Mouse (Mus musculus): ENCODE measurements around the gene Nudt5. TPM values are rescaled to one million over a fixed set of nuclear protein-coding genes. Genes with fewer than 3 reads are reported as not detected.

Gene Nudt5
- polyA plus RNA-seq, 1 experiment from 2014 or later, result 37.6 TPM

DNA sequence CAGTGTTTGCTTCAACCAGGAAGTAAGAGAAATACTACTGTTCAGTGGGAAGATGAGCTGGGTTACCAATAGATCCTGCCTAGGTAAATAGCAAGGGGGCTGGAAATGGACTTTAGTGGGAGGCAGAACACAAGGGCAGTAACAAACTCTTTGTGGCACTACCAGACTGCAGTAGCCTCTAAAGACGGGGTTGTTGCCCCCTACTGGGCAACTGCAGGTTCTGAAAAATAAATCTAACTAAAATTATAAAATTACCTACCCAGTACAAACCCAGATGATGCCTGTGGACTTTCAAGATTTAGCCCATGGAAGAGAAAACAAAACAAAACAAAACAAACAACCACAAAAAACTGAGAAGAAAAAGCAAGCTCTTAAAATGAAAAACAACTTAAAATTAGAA lies 20.6 kb upstream of the Nudt5 start:
- no peak for ATAC-seq (ENCODE audit: low read depth)
- Histone ChIP-seq H3K4me1 (replicated peaks) (no peaks in the 10 kb centered on the region), H3K9me3 (no peaks in the 10 kb centered on the region), H3K4me3 (no peak overlapping the region), H3K27me3 (no peaks in the 10 kb centered on the region), H3K36me3 (peaks cover 63% of the 10 kb centered on the region), H3K4me2 (no peak overlapping the region), H3K9ac (no peak overlapping the region), H3K27ac (replicated peaks) (no peak overlapping the region)
- WGBS, result 15% methylated on average over 1 of the region's 1 CpGs

DNA sequence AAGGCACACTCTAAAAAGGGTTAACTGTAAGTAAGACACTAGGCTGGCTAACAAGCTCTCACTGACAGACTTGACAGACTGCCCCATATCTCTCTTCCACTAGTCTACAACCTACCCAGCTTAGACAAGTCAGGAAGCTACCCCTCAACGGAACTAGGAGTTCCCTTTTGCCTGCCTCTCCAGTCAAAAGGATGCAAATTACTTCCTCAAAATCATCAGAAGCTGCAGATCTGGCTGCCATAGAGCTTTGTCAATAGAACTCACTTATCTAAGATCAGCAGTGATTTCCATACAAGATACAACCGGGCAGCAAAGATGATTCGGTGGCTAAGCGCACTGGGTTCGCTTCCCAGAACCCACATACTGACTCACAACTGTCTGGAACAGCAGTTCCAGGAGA lies 20.1 kb upstream of the Nudt5 start:
- no peak overlapping the region for H3K4me3 ChIP-seq
- peaks cover 58% of the 10 kb centered on the region for H3K36me3 ChIP-seq
- no peak for ATAC-seq (ENCODE audit: low read depth)
- no peaks in the 10 kb centered on the region for H3K4me1 ChIP-seq (replicated peaks)
- H3K27ac ChIP-seq (replicated peaks), result no peak overlapping the region
- 91% methylated on average over 5 of the region's 5 CpGs for WGBS
- H3K9me3 ChIP-seq, result no peaks in the 10 kb centered on the region
- no peak overlapping the region for H3K9ac ChIP-seq
- no peaks in the 10 kb centered on the region for H3K27me3 ChIP-seq
- no peak overlapping the region for H3K4me2 ChIP-seq

DNA sequence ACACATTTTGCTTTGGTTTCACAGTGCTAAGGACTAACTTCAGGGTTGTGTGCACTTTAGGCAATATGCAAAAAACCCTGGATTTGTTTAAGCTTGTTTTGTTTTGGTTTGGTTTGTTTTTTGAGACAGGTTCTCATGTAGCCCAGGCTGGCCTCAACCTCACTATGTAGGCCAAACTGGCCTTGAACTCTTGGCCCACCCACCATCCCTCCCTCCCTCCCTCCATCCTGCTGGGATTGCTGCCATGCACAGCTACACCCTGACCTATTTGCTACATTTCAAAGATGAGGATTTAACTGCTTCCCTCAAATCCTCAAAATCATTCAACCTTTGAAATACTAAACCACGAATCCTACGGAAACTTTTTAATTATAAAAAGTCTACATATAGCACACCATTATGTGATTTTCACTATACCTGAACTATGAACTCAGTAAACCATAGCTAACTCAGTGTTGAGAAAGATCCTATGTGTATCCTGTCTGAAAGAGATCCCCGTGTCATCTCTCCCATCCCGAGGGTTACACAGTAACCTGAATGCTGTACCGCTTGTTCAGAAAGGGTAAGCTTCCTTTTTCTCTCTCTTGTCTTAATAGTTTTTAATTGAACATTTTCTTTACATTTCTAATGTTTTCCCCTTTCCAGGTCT lies 19.4 kb upstream of the Nudt5 start:
- no peaks in the 10 kb centered on the region for H3K4me1 ChIP-seq (replicated peaks)
- H3K9me3 ChIP-seq, result no peaks in the 10 kb centered on the region
- no peak overlapping the region for H3K4me3 ChIP-seq
- no peak for ATAC-seq (ENCODE audit: low read depth)
- H3K27me3 ChIP-seq, result no peaks in the 10 kb centered on the region
- peaks cover 56% of the 10 kb centered on the region for H3K36me3 ChIP-seq
- no peak overlapping the region for H3K4me2 ChIP-seq
- H3K9ac ChIP-seq, result no peak overlapping the region
- WGBS, result 94% methylated on average over 5 of the region's 5 CpGs
- no peak overlapping the region for H3K27ac ChIP-seq (replicated peaks)

DNA sequence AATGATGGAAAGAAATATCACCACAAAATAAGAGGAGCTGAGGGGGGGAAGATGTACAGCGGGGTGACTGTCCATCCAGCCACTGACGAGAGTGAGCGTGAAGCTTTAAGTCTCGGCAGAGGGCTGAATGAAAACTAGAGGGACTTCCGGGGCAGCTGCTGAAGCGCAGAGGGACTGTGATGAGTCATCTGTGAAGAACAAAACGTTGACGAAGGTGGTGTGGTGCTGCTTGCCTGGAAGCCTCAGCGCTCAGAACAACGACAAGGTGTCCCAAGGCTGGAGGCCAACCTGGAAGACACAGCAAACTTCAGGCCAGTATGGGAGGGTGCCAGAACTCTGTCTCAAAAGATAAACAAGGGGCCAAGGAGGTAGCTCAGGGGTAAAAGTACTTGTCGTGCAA lies 4.0 kb upstream of the Nudt5 start:
- Histone ChIP-seq H3K36me3 (peaks cover 57% of the 10 kb centered on the region), H3K9ac (no peak overlapping the region), H3K9me3 (no peaks in the 10 kb centered on the region), H3K27me3 (no peaks in the 10 kb centered on the region), H3K4me3 (no peak overlapping the region), H3K4me2 (no peak overlapping the region), H3K27ac (replicated peaks) (no peak overlapping the region), H3K4me1 (replicated peaks) (peaks cover 11% of the 10 kb centered on the region)
- WGBS, result 97% methylated on average over 11 of the region's 11 CpGs
- no peak for ATAC-seq (ENCODE audit: low read depth)

DNA sequence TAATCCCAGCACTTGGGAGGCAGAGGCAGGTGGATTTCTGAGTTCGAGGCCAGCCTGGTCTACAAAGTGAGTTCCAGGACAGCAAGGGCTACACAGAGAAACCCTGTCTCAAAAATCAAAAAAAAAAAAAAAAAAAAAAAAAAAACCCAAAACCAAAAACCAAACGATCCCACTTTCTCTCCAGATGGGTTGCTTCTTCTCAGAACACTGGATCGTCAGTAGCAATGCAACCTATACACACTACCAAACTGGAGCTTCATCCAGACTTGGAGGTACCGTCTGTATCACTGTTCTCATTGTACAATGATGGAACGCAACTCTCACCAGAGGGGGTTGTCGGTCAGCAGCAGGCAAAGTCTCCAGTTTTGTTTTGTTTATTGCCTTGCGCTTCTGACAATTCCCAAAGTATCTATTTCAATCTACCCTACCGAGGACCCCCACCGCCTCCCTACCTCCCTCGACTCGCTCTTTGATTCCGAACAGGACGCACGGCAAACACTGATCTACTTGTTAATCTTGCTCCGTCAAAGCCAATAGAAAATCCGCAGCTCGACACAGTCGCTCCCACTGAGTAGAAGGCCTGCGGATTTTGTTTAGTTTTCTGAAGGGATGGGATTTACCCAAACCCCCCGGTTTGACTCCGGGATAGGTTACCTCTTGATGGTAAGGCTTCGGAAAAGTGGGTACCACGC lies 492 bp upstream of the Nudt5 start:
- peaks cover 24% of the 10 kb centered on the region for H3K4me1 ChIP-seq (replicated peaks)
- 5% methylated on average over 23 of the region's 23 CpGs for WGBS
- peak; percentile 56 for ATAC-seq (ENCODE audit: low read depth)
- H3K4me2 ChIP-seq, result peak overlapping the region; percentile 68
- H3K36me3 ChIP-seq, result peaks cover 37% of the 10 kb centered on the region
- no peaks in the 10 kb centered on the region for H3K9me3 ChIP-seq
- H3K27me3 ChIP-seq, result no peaks in the 10 kb centered on the region
- H3K9ac ChIP-seq, result peak overlapping the region; percentile 75
- H3K4me3 ChIP-seq, result peak overlapping the region; percentile 73
- peak overlapping the region; percentile 91 for H3K27ac ChIP-seq (replicated peaks)

DNA sequence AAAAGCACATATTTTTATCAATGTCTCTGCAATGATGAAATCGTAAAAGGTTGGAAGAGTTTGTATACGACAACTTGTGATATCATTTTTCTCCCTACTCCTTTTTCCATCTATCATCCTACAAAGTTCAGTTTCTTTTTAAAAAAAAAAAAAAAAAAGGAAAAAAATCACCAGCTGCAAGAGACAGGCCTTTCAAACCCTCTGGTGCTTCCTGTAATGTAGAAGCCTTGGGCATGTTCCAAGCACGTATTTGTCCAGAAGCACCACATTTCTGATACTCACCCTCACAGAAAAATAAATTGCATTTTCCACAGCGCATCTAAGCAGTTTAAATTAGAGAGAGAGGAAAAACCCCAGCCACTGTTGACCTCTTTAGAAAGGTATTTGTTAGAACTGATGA lies 1.0 kb downstream of the Nudt5 start:
- H3K36me3 ChIP-seq, result peaks cover 23% of the 10 kb centered on the region
- peak overlapping the region; percentile 75 for H3K9ac ChIP-seq
- H3K4me1 ChIP-seq (replicated peaks), result peaks cover 24% of the 10 kb centered on the region
- 39% methylated on average over 4 of the region's 4 CpGs for WGBS
- no peak overlapping the region for H3K27ac ChIP-seq (replicated peaks)
- no peaks in the 10 kb centered on the region for H3K9me3 ChIP-seq
- peak overlapping the region; percentile 68 for H3K4me2 ChIP-seq
- peak overlapping the region; percentile 73 for H3K4me3 ChIP-seq
- H3K27me3 ChIP-seq, result no peaks in the 10 kb centered on the region
- ATAC-seq (ENCODE audit: low read depth), result no peak

DNA sequence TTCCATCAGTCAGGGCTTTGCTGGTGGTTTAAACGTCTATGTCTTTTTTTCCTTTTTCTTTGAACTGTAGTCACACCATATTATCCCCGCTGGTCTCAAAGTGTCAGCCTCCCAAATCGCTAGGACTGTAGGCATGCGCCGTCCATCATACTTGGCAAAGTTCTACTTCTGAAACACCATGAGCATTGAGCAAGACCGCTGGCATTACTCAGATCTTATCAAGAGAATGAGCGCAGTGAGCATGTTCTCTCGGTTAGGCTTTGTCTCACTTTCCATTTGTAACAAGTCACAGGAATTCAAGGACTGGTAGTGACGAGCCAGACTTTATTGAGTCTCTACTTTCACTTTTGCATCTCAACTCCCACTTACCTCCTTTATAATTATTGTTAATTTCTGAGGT lies 6.3 kb downstream of the Nudt5 start:
- no peak for ATAC-seq (ENCODE audit: low read depth)
- Histone ChIP-seq H3K27ac (replicated peaks) (no peak overlapping the region), H3K36me3 (peaks cover 27% of the 10 kb centered on the region; the same call in 1 of the 2 replicates), H3K4me1 (replicated peaks) (peaks cover 10% of the 10 kb centered on the region), H3K4me3 (no peak overlapping the region), H3K27me3 (no peaks in the 10 kb centered on the region), H3K4me2 (no peak overlapping the region), H3K9me3 (no peaks in the 10 kb centered on the region), H3K9ac (no peak overlapping the region)
- WGBS, result 95% methylated on average over 9 of the region's 9 CpGs

DNA sequence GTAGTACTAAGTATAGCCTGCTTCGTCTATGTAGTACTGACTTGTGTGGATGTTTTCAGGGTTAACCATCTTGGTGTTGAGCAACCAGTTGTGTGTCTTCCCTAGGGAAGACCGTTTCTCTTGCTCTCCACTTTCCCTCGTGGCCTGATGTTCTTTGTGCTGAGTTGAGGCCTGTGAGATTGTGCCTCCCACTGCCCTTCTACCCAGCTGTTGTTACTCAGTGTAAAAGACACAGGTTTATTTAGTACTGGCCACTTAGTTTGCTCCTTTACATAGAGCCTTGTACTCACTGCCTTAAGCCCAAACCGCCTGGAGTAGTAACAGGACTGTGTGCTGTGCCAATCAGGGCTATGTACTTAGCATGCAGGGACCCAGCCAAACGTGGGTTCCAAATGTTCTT lies 7.0 kb downstream of the Nudt5 start:
- peaks cover 31% of the 10 kb centered on the region for H3K36me3 ChIP-seq

DNA sequence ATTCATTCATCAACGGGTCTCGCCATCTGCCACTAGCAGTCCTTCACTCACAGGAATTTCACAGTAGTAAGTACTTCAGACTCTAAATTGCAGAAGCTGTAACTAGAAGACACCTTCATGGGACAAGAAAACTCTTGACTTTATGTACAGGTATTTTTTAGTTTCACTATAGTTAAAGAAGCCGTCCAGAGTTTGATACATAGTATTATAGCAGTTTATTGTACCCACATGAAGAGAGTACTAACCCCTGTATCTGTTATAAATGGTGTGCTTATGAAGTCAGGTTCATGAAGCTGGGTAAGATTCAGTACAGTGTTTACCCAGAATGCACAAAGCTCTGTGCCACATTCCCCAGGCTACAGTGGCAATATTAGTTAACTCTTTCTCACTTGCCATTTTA lies 18.0 kb downstream of the Nudt5 start, which contains the start of gene Gm13199:
Gm13199 (minus strand) TSS at position 101 of the 400 bp plus-strand sequence.
- H3K36me3 ChIP-seq, result peaks cover 78% of the 10 kb centered on the region
- 94% methylated on average over 3 of the region's 3 CpGs for WGBS
- ATAC-seq (ENCODE audit: low read depth), result no peak
- H3K9ac ChIP-seq, result no peak within 1 kb of the TSS
- H3K4me1 ChIP-seq (replicated peaks), result no peaks in the 10 kb centered on the region
- H3K4me2 ChIP-seq, result no peak within 1 kb of the TSS
- H3K27ac ChIP-seq (replicated peaks), result no peak within 1 kb of the TSS
- H3K9me3 ChIP-seq, result no peaks in the 10 kb centered on the region
- H3K27me3 ChIP-seq, result no peaks in the 10 kb centered on the region
- no peak within 1 kb of the TSS for H3K4me3 ChIP-seq

More for the DNA sequence above, 7.0 kb downstream of the Nudt5 start:
- 86% methylated on average over 5 of the region's 5 CpGs for WGBS
- Histone ChIP-seq H3K9ac (no peak overlapping the region), H3K4me3 (no peak overlapping the region), H3K4me2 (no peak overlapping the region), H3K27ac (replicated peaks) (no peak overlapping the region), H3K27me3 (no peaks in the 10 kb centered on the region), H3K9me3 (no peaks in the 10 kb centered on the region), H3K4me1 (replicated peaks) (peaks cover 3% of the 10 kb centered on the region; the same call in 1 of the 2 replicates)
- ATAC-seq (ENCODE audit: low read depth), result no peak

DNA sequence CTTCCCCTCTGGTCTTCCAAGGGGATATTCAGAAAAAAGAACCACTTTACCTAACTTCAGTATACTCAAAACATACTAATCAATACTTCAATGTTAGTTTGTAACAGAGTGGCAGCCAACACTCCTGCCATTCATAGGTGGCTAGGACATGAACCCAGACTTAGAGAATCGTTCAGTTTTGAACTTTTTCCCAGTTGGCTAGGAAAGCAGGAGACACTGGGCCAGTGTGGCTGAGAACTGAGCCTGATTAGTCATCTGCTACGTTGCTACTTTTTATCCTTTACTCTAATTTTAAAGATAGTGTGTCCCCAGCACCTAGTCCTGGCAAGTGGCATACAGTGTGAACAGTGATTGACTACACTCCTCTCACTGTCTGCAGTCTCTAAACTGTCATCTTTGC lies 22.9 kb downstream of the Nudt5 start:
- no peak overlapping the region for H3K9ac ChIP-seq
- no peaks in the 10 kb centered on the region for H3K4me1 ChIP-seq (replicated peaks)
- H3K4me3 ChIP-seq, result no peak overlapping the region
- no peak for ATAC-seq (ENCODE audit: low read depth)
- peaks cover 67% of the 10 kb centered on the region for H3K36me3 ChIP-seq
- 92% methylated on average over 2 of the region's 2 CpGs for WGBS
- no peaks in the 10 kb centered on the region for H3K27me3 ChIP-seq
- no peaks in the 10 kb centered on the region for H3K9me3 ChIP-seq
- no peak overlapping the region for H3K4me2 ChIP-seq
- no peak overlapping the region for H3K27ac ChIP-seq (replicated peaks)

DNA sequence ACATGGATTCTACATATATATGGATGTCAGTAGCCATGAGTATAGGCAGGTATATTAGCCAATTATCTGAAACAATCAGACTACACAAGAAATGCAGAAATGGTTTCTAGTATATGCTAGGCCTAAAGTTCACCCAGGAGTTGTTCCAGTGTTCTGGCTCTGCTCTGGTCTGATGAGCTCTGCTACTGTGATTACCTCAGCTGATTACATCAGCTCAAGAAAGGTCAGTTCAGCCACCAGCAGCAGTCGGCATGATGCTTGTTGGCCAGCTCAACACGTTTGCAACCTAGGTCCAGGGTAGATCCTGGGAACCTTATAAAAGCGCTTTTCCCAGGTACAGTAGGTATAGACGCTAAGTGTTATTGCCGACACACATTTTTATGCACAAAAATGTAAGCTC lies 24.9 kb downstream of the Nudt5 start:
- WGBS, result 93% methylated on average over 5 of the region's 5 CpGs
- no peak for ATAC-seq (ENCODE audit: low read depth)
- Histone ChIP-seq H3K4me2 (no peak overlapping the region), H3K27me3 (no peaks in the 10 kb centered on the region), H3K36me3 (peaks cover 71% of the 10 kb centered on the region), H3K4me1 (replicated peaks) (no peaks in the 10 kb centered on the region), H3K9ac (no peak overlapping the region), H3K9me3 (no peaks in the 10 kb centered on the region), H3K27ac (replicated peaks) (no peak overlapping the region), H3K4me3 (no peak overlapping the region)

DNA sequence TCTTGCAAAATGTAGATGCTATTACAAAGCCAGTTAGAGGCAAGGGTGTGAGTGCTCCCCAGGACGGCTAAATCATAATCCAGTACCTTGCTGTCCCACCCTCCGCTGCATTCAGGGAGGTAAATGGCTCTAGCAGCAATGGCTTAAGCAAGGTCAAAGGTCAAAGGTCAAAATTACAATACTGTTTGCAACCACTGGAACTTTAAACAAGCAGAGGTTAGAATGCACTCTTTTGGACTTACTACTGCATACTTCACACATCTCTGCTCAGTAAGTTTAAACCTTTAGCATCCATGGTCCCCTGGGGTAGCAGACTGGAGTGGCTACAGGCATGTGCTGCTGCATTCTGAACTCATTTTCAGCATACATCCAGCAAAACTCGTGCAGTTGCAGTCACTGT lies 32.6 kb downstream of the Nudt5 start:
- H3K9ac ChIP-seq, result no peak overlapping the region

More for the DNA sequence above, 32.6 kb downstream of the Nudt5 start:
- Histone ChIP-seq H3K4me1 (replicated peaks) (no peaks in the 10 kb centered on the region), H3K27me3 (no peaks in the 10 kb centered on the region), H3K4me2 (no peak overlapping the region), H3K36me3 (peaks cover 81% of the 10 kb centered on the region), H3K4me3 (no peak overlapping the region), H3K27ac (replicated peaks) (no peak overlapping the region), H3K9me3 (no peaks in the 10 kb centered on the region)
- 56% methylated on average over 3 of the region's 3 CpGs for WGBS
- no peak for ATAC-seq (ENCODE audit: low read depth)
